Mouse (Mus musculus): Measurements from ENCODE around the gene Hdac9. TPM values are rescaled to one million over a fixed set of nuclear protein-coding genes. Genes with fewer than 3 reads are reported as not detected.

Hdac9 gene
- total RNA-seq, 4 experiments from 2014 or later = 3.6 to 6.6 (median 5.9) TPM

DNA sequence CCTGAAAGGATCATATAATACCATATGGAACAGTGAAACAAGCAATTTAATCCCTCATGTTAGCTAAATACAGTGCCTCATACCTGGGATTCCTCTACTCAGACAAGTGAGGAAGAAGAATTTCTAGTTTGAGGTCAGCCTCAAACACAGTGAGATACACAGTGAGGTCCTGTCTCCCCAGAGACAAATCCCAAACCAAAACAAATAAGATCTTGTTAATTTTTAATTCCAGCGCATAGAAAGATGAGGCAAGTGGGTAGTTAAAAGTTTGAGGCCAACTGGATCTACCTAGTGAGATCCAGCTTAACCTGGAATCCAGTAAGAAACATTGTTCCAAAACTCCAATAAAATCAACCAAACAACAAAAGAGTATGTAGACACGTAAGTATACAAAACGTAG lies 678.1 kb downstream of the Hdac9 start:
- DNase-seq (ENCODE audit: low spot score in 2 of 2) = no peak

DNA sequence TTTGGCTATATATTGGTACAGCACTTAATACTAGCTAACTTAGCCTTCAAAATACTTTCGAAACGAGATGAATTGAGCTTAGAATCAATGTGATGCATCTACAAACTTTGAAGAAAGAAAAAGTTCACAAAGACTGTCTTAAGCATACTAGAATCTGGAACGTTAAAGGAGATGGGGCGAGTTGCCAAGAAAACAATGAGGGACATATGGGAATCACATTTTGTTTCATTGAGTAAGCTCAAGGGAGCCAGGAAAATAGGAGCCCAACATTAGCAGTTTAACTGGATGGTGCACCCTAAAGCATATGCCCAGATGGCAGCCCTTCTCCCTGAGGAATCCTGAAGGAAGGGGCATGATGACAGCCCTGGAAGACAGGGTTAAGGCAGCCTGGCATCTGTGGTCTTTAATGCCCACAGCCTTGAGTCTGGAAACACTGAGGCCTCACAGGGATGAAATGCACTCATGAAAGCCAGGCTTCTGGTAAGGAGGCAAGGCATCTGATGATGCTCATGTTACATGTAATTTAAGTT lies 685.2 kb downstream of the Hdac9 start:
- no peak for DNase-seq (ENCODE audit: low spot score in 2 of 2)

DNA sequence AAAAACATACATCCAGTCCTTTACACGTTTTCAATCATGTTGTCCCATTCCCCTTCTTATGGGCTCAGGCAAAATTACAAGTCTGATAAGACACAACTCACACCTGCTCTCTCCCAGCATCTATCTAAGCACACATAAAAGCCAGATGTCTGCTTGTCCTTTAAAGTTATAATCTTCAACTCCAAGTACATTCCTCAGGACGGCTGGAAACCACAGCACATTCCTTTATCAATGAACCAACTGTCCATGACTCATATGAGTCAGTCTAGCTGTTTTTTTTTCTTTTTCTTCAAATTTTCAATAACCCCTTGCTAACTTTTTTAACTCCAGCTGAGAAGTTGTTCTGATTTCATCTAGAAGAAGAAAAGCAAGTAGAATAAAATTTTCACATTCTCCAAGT lies 692.4 kb downstream of the Hdac9 start:
- no peak for DNase-seq (ENCODE audit: low spot score in 2 of 2)

DNA sequence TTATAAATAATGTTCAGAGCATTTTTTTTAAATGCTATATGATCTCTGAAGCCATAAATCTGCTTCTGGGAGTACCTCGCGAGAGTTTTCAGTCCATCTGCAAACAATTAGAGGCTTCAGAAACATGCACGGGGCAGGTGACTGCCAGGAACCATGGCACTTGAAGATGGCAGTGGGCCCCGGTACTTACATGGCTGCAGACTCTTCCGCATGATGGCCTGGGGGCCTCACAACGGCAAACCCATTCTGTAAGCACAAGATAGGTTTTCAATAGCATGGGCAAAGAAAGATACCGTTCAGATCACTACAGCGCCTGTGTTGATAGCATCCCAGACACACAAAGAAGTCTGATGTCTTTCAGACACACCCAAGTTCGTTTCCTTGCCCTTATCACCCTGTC lies 695.9 kb downstream of the Hdac9 start:
- no peak for DNase-seq (ENCODE audit: low spot score in 2 of 2)

DNA sequence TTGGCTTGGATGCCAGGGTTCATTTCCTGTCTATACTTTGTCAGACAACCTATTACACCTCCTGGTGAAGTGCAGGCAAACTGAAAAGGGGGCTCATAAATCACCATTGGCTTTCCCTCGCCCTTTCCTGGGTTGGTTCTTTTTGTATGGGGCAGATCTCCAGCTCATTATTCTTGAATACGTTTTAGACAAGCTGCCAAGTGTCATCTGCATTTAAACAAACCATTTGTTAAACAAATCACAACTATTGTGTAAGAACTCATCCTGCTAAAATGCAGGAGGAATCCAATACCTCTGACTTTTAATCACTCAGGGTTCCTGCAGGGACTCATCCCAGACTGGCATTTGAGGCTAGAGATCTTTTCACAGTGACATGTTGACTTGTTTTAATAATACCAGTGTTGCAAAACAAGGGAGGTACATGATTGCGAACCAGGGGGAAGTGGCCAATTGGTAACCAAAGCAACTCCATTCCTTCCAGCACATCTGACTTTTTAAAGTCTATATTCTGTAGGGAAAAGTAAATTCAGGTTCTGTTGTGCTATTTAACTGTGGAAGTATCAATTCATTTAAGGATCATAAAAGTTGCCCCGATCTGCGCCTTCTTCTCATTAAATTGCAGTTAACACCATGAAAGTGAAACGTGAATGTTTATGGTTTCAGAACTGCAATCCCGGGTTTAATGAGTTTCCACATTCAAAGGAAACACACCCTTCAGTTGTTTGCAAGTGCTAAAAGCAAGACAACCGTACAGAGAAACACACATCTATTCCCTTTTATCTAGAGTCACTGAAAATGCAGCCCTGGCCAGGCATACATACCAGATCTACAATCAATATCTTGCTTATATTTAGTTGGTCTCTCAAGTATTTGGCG lies 696.6 kb downstream of the Hdac9 start:
- DNase-seq (ENCODE audit: low spot score in 2 of 2) = no peak

DNA sequence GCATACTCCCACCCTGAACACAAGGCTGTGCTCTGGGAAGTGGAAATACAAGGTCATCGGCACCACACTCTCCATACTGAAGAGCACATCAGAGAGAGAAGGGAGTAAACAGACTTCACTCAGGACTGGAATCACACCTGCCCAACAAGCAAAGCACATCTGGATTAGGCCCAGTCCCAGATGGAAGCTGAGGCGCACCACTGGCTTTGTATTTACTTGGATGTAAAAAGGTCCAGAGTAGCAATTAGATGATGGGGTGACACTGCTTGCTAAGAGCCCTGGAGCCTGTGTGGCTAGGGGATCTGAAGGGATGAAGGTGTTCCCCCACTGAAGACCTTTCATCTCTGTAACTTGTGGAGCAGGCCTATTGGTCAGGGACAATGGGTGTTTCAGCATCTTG lies 698.3 kb downstream of the Hdac9 start:
- DNase-seq (ENCODE audit: low spot score in 2 of 2) = no peak

DNA sequence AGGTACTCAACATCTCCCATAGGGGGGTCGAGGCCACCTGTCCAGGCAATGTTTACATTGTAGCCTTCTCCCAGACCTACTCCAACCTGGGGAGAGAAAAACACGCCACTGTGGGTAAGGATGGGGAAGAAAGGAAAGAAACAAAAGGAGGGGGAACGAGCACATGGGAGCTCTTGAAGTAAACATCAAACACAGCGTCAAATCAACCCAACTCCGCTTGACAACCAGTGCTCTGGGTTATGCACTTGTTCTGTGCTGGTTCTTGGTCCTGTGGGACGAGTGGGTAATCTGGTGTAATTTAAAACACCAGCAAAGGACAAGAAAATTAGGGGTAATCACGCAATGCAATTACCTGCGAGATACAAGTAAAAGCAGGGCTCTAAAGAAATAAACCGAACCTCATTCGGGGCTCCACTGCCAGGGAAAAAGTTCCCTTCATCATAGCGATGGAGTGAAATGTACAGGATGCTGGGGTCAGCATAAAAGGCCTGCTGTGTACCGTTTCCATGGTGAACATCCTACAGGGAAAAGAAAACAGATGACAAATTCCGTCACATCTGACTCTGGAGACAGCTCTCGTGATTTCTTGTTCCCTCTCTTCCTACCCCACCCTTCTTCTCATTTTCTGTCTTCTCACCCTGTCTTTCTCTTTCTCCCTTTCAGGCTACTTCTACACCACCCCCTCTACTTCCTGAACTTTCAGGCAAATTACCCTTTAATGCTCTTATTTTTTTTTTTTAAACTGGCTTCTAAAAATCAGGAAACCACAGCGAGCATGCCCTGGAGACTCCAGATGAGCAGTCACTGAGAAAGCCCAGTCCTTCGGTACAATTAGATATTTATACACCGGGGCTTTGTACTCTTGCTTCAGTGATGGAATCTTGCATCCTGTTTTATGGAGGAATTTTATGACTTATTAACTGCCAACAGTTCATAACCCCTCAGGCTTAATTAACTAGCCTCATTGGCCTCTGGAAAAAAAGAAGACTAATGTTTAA lies 701.6 kb downstream of the Hdac9 start:
- no peak for DNase-seq (ENCODE audit: low spot score in 2 of 2)

DNA sequence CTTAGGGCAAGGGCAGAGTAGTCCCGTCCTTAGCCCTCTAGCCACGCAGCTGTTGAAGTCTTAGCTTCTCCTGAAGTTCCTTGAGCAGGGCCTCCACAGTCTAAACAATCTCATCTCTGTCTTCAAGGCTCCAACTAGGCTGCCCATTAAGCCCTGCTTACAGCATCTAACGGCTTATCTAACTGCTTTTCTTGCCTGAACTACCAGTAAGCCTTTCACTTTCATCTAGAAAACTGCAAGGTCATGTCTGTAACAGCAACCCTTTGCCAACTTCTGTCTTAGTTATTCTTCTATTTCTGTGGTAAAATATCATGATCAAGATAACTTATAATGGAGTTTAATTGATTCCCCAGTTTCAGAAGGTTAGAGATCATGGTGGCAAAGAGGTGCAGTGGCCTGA lies 704.7 kb downstream of the Hdac9 start:
- no peak for DNase-seq (ENCODE audit: low spot score in 2 of 2)

DNA sequence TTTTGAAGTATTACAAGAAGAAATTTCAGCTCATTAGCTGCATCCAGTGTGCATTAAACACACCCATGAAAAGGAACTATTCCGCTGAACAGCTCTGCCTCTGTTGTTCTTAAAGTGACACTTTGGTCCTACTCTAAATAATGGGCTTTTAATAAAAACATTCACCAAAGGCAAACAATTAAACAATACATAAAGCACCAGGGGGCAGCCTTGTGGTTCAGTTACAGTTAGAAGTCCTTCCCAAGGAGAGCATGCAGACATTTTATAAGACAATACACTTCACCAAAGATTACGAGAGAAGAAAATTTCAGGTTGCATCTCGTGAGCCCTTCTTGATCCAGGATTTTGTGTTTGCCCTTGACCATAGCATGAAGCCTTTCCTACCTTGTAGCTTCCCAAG lies 715.4 kb downstream of the Hdac9 start:
- DNase-seq (ENCODE audit: low spot score in 2 of 2) = no peak

DNA sequence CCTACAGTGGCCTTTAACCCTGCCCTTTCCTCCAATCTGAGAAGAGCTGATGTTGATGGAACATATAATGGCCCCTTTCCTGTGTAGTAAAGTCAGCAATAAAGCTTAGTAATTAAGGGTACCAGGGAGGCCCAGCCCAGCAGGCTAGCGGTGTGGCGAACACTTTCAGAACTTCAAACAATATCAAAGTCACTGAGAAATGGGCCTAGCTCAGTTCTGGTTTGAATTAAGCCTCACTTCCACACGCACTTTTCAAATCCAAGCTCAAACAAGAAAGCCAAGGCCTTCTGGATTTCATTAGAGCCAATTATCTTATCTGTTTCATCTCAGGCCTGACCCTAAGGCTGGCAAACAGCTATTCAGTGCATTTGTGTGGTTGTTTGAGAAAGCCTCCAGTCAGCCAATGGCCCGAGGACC lies 716.9 kb downstream of the Hdac9 start:
- no peak for DNase-seq (ENCODE audit: low spot score in 2 of 2)

DNA sequence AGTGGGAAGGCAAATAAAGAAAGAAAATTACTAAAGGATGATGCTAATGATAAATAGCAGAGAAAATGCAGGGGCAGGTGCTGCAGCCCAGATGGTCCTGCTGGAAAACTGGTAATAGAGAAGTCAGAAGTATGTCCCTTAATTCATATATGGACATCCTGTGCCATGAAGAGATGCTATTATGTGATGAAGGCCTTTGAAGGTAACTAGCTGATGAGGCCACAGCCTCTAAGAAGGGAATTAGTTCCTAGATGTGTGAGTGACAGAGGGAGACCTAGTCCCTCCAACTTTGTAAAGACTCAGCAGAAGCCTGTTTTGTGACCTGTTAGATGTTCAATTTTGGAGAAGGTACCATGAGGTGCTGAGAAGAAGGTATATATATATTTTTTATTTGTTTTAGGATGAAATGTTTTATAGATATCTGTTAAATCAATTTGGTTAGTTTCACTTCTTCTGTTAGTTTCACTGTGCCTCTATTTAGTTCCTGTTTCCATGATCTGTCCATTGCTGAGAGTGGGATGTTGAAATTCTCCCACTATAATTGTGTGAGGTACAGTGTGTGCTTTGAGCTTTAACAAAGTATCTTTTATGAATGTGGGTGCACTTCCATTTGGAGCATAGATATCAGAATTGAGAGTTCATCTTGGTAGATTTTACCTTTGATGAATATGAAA lies 721.6 kb downstream of the Hdac9 start:
- DNase-seq (ENCODE audit: low spot score in 2 of 2) = no peak

DNA sequence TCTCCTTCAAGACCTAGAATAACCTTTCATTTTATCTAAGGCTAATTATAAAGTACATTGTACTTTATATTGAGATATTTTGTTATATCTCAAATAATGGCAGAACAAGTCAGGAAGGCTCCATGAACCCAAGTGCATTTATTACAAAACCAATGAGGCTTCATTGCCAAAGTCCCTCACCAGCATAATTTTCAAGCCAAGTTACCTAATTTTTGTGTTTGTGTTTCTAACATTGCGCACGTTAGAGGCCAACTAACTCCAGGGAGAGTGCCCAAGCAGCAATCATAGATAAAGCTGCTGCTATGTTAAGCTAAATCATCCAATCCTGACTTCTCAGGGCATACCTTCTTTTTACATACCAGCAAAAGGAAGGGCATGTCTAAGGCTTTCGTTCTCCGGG lies 722.8 kb downstream of the Hdac9 start:
- no peak for DNase-seq (ENCODE audit: low spot score in 2 of 2)

DNA sequence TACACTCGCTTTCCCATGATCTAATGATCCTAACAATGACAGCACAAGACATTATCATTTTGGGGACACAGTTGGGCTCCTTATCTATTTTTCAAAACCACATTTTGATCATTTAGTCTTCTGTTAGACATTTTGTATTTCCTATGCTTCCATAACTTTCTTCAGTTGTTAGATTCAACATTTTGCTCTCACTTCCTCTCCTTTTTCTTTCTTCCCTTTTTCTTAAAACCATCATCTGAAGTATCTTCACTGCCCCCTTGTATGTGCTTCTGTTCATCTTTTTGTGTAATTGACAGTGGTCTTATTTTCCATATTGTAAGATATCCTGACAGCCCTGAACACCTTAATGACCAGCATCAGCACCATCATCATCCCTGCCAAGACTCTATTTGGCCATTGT lies 725.6 kb downstream of the Hdac9 start:
- no peak for DNase-seq (ENCODE audit: low spot score in 2 of 2)

DNA sequence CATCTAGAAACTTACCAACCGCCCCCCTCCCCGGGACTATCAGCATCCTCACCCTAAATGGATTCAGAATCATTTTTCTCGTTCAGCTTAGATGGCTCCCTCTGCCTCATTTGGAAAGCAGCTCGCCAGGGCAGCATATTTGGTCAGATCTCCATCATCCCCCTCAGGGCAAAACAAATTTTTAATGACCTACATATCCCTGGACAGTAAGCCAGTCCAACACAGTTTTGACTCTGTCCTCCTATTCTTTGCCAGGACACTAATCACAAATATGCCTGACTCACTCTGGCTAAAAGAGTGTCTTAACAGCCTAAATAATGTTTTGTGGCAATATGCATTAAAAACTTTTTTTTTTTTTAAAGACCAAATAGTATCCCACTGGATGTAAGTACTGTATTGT lies 738.0 kb downstream of the Hdac9 start:
- DNase-seq (ENCODE audit: low spot score in 2 of 2) = no peak

DNA sequence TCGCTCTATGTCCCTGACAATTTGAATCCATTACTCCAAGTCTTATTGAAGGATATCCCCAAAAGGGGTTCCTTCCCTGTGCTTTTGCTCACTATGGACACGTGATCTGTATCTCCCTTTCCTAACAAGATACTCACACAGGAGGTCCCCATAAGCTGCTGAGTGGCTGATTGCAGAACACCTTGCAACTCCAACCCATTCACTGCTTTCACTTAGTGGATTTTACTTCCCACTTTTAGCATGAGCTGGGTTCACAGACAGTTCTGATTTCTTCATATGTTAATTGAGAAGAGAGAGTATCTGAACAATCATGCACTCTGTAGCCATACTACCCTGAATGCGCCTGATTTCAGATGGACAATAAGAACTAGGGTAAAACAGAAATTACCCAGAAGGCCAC lies 740.1 kb downstream of the Hdac9 start:
- DNase-seq (ENCODE audit: low spot score in 2 of 2) = no peak

DNA sequence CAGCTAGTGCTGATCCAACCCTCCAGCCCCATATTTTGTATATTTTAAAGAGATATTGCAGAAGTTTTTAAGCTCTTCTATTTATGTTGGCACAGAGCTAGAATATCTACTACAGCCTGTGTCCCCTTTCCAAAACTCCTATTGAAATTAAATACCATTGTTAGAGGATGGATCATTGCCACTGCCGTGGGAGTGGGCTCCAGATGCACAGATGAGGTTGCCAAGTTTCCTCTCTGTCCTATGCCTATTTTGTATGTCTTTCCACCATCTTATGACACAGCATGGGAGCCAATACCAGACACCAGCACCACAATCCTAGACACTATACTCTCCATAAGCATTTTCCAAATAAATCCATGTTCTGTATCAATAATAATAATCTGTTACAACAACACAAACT lies 743.9 kb downstream of the Hdac9 start:
- no peak for DNase-seq (ENCODE audit: low spot score in 2 of 2)

DNA sequence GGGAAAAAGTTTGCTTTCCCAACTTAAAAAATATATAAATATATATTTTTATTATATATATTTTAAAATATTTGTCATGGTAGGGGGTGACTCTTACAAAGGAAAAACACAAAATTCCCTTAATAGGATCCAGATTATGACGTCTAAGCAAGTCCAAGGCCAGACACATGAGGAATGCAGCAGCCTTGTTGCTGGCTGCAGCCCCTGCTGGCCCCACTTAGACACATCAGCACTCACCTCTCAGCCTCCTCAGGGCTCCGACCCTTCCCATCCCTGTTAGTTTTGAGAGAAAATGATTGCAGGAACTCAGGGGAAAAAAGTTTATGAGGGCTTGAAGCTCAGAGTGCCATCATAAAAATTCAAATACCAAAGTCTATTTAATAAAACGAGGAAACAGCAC lies 746.3 kb downstream of the Hdac9 start:
- DNase-seq (ENCODE audit: low spot score in 2 of 2) = no peak

DNA sequence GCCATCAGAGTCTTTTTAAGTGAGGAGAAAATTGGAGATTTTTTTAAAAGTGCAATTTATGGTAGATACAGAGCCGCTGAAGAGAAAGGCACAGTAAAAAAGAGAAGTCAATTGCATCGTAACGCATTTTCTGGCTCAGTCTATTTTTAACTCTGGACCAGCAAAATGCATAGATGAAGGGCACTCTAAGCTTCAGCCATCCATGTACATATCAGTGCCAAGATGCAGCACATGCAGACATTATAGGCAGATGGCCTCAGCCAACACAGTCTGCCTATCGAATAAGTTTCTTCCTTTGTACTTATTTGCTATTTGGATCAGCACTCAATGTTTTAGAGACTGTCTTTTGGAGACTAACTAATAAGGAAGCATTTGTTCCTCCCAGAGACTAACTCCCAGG lies 751.2 kb downstream of the Hdac9 start:
- no peak for DNase-seq (ENCODE audit: low spot score in 2 of 2)

DNA sequence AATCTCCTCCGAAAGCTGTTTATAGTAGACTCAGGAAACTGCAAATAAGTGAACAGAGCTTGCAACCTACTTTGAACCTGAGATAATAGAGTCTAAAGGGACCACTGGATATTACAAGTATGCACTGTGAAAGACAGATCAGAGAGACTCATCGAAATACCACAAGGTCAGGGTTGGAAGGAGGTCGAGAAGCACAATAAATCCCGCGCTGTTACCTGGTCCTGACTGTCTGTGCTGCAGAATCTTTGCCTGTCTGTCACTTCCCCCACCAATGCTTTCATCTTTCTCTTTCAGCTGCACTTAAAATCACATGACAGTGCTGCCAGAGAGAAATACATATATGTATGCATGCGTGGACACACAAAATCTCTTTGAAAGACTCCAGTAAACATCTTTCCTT lies 760.6 kb downstream of the Hdac9 start:
- no peak for DNase-seq (ENCODE audit: low spot score in 2 of 2)

DNA sequence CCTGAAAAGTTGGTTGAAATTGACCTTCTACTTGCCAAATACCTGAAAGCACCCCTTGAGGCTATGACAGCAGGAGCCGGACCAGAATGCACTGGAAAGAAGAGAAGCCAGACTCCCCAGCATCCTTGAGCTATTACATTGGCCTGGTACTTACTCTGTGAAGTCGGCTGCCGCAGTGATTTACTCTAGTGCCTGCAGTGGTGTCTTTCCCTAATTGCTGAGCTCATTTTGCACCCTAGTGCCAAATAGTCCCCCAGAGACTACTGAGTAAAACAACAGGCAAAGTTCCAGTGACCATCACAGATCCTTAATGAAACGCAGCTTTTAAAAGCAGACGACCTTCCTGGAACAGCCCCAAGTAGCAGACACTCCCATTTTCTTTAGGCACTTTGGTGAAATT lies 761.2 kb downstream of the Hdac9 start:
- peak in 1 of 2 experiments; percentile 8 for DNase-seq (ENCODE audit: low spot score in 2 of 2)

DNA sequence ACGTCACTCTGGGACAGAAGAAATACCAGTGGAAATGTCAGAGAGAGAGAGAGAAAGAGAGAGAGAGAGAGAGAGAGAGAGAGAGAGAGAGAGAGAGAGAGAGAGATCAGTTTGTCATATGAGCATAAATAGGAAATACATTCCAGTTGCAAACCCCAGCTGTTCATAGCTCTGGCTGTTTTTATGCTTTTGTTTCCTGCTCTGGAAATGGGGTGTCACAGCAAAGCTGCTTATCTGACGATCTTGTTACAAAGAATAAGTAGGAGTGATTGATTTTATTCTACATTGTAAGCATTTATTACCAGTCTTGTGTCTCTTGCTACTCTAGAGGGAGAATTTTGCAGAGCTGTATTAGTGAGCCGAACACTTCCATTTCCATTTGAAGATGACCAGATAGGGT lies 762.1 kb downstream of the Hdac9 start:
- DNase-seq (ENCODE audit: low spot score in 2 of 2) = no peak

DNA sequence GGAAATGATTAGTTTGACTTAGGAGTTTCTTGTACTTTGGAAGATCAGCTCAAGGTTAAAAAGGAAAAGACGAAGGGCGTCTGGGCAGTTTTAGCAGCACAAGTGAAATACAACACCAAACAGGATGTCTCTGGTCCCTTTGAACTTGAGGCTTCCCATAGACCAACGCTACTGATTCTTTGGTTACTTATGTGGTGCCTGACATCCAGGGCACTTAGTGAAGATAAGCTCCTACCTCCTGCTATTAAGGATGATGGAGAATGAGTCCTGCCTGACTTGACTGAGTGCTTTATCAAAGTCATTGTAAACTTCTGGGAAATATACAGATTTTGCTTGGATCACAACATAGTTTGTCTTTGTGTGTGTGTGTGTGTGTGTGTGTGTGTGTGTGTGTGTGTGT lies 765.6 kb downstream of the Hdac9 start:
- DNase-seq (ENCODE audit: low spot score in 2 of 2) = no peak

Data from gastrocnemius, adult 8-10 months (tissue).